Mouse (Mus musculus) forebrain, embryonic 12.5 days (tissue): ENCODE data around the gene Tet2. TPM values are rescaled to one million over a fixed set of nuclear protein-coding genes. Genes with fewer than 3 reads are reported as not detected.

Experiments used
- microRNA-seq: library from miRNA; unstranded; fragments of <30 nt; microRNA quantifications from one replicate; pipeline ENCODE4, GENCODE M21; 2017
- polyA plus RNA-seq: library from polyadenylated mRNA; unstranded; fragments of >200 nt; fragmentation: Nextera tagmentation; extraction: Ambion mirVana; gene quantifications from 2 replicates; pipeline ENCODE4 v1.2.1, GENCODE M21; 2016

The Tet2 gene
- polyA plus RNA-seq, 1 experiment from 2014 or later = 25.1 TPM

Small RNA genes lying within 50 kb of the gene (microRNA-seq; reads per million reads assigned to microRNA genes)
- not detected for gene Gm25042

Other genes with a start within 250 kb of the Tet2 start
- gene Ppa2, start 235.0 kb downstream of the Tet2 start, polyA plus RNA-seq = 76.3 and 80.2 TPM in 2 replicates